Mouse (Mus musculus) gastrocnemius, postnatal 4 days (tissue): ENCODE data around the gene Adgre1. TPM values are rescaled to one million over a fixed set of nuclear protein-coding genes. Genes with fewer than 3 reads are reported as not detected.
"Not testable (repeated sequence)": the region's sequence is repeated elsewhere in the genome, so short reads cannot be mapped to it uniquely, and the experiment has no call there.

Experiments
- DNase-seq, 2 experiments: peaks; one replicate each; pipeline ENCODE4 v3.0.0; 2021 to 2022; ENCODE audit warnings: low spot score in 2 of 2, mixed read lengths in 2 of 2
- long read RNA-seq, 2 experiments: library from polyadenylated mRNA; stranded (forward); transcript quantifications; one replicate each; pipeline ENCODE4 v2.0.0; 2021
- total RNA-seq, 2 experiments: library from RNA; stranded (reverse); gene quantifications; 2 replicates each; pipeline ENCODE4 v1.2.3; 2021

The Adgre1 gene
- total RNA-seq, result 1 to 10 TPM; 9.7 to 9.8 TPM
- long read RNA-seq, experiment 1, transcript Adgre1-202 (22 exons, 3,238 nt), result major isoform, 11 of 23 reads
- long read RNA-seq, experiment 1, partial matches to known transcripts, result 3 of 23 reads
- long read RNA-seq, experiment 1, other reads (novel, unspliced or antisense), result 8 of 23 reads
- long read RNA-seq, experiment 2, transcript Adgre1-202 (22 exons, 3,238 nt), result major isoform, 11 of 16 reads
- long read RNA-seq, experiment 2, partial matches to known transcripts, result 3 of 16 reads
- long read RNA-seq, experiment 2, other reads (novel, unspliced or antisense), result 2 of 16 reads

- no peak for DNase-seq
Observed at GRCm38 (mm10) chr17:57358441-57358840, at the start of gene Adgre1. TSS of gene Adgre1 (plus strand) at chr17:57358691.

GRCm38 (mm10) chr17:57311801-57312200, 46.7 kb upstream of the Adgre1 start:
- DNase-seq, result no peak

- no peak for DNase-seq
Observed at GRCm38 (mm10) chr17:57327615-57328014, 30.9 kb upstream of the Adgre1 start.

GRCm38 (mm10) chr17:57328944-57329343, 29.5 kb upstream of the Adgre1 start:
- no peak for DNase-seq

GRCm38 (mm10) chr17:57330993-57331392, 27.5 kb upstream of the Adgre1 start:
- no peak for DNase-seq

- DNase-seq, result no peak
Observed at GRCm38 (mm10) chr17:57332241-57332640, 26.2 kb upstream of the Adgre1 start.

- DNase-seq, result no peak
Observed at GRCm38 (mm10) chr17:57334001-57334760, 24.3 kb upstream of the Adgre1 start.

- peak; percentile 77 to 85 for DNase-seq
Observed at GRCm38 (mm10) chr17:57334761-57335150, 23.7 kb upstream of the Adgre1 start.

- DNase-seq, result not testable (repeated sequence)
Observed at GRCm38 (mm10) chr17:57335194-57335593, 23.3 kb upstream of the Adgre1 start.

GRCm38 (mm10) chr17:57335673-57336303, 22.7 kb upstream of the Adgre1 start:
- DNase-seq, result peak; percentile 77 to 83

GRCm38 (mm10) chr17:57337996-57338395, 20.5 kb upstream of the Adgre1 start:
- no peak for DNase-seq

- no peak for DNase-seq
Observed at GRCm38 (mm10) chr17:57339298-57339697, 19.2 kb upstream of the Adgre1 start.

GRCm38 (mm10) chr17:57341568-57341967, 16.9 kb upstream of the Adgre1 start:
- DNase-seq, result no peak

GRCm38 (mm10) chr17:57344029-57344707, 14.3 kb upstream of the Adgre1 start:
- DNase-seq, result no peak

- no peak for DNase-seq
Observed at GRCm38 (mm10) chr17:57347017-57347416, 11.5 kb upstream of the Adgre1 start.

GRCm38 (mm10) chr17:57347781-57348180, 10.7 kb upstream of the Adgre1 start:
- no peak for DNase-seq

- no peak for DNase-seq
Observed at GRCm38 (mm10) chr17:57349067-57349466, 9.4 kb upstream of the Adgre1 start.

- no peak for DNase-seq
Observed at GRCm38 (mm10) chr17:57350212-57350611, 8.3 kb upstream of the Adgre1 start.

GRCm38 (mm10) chr17:57351107-57351506, 7.4 kb upstream of the Adgre1 start:
- DNase-seq, result no peak

- no peak for DNase-seq
Observed at GRCm38 (mm10) chr17:57359485-57360241, 1.2 kb downstream of the Adgre1 start.
